Mouse (Mus musculus) lung, embryonic 16.5 days (tissue): ENCODE data around the gene Adrb1. TPM values are rescaled to one million over a fixed set of nuclear protein-coding genes. Genes with fewer than 3 reads are reported as not detected.

Experiments used
- ATAC-seq: fragments of 200-750 bp; cut with Nextera tagmentation; 2 replicates; pipeline ENCODE4 v1.8.0; 2017; ENCODE audit warnings: low read depth, mild to moderate bottlenecking, moderate library complexity
- H3K27ac ChIP-seq: fragments of 300-500 bp; sonication (generic); 2 replicates; pipeline ENCODE4 v1.5.1; 2014; ENCODE audit warnings: mild to moderate bottlenecking, control low read depth, low read length
- H3K27me3 ChIP-seq: fragments of 300-500 bp; sonication (generic); 2 replicates; pipeline ENCODE4 v1.6.1; 2014; ENCODE audit warnings: low read depth, low read length, mixed read lengths; ENCODE audit not compliant: control insufficient read depth, insufficient read depth
- H3K36me3 ChIP-seq: fragments of 300-500 bp; sonication (generic); 2 replicates; pipeline ENCODE4 v1.6.1; 2014; ENCODE audit warnings: low read length; ENCODE audit not compliant: control insufficient read depth, insufficient read depth
- H3K4me1 ChIP-seq: fragments of 300-500 bp; sonication (generic); replicated peaks from 2 replicates; pipeline ENCODE4 v1.6.1; 2014; ENCODE audit warnings: low read length, mixed read lengths; ENCODE audit not compliant: control insufficient read depth, insufficient read depth
- H3K4me2 ChIP-seq: fragments of 300-500 bp; sonication (generic); 2 replicates; pipeline ENCODE4 v1.6.1; 2014; ENCODE audit warnings: low read depth, low read length, control low read depth
- H3K4me3 ChIP-seq: fragments of 300-500 bp; sonication (generic); 2 replicates; pipeline ENCODE4 v1.5.1; 2014; ENCODE audit warnings: mild to moderate bottlenecking, low read length, control low read depth
- H3K9ac ChIP-seq: fragments of 300-500 bp; sonication (generic); 2 replicates; pipeline ENCODE4 v1.6.1; 2014; ENCODE audit warnings: low read length, control low read depth
- H3K9me3 ChIP-seq: fragments of 300-500 bp; sonication (generic); 2 replicates; pipeline ENCODE4 v1.6.1; 2016; ENCODE audit warnings: low read length; ENCODE audit not compliant: control insufficient read depth
- WGBS: fragments of 180-500 bp; shearing (Covaris S2); extraction: QIAGEN DNeasy Blood & Tissue Kit; methylation state at CpG from one replicate; pipeline ENCODE4 v1.1.7; 2014; 5-methylcytosine and 5-hydroxymethylcytosine counted together
- polyA plus RNA-seq: library from polyadenylated mRNA; unstranded; fragments of >200 nt; fragmentation: Nextera tagmentation; extraction: Ambion mirVana; gene quantifications from 2 replicates; pipeline ENCODE4 v1.2.1, GENCODE M21; 2015

The Adrb1 gene
- 1.1 and 1.3 TPM in 2 replicates for polyA plus RNA-seq

GRCm38 (mm10) chr19:56721387-56722211 is at the start of gene Adrb1:
Gene Adrb1 (plus strand): TSS chr19:56722199.
- Histone ChIP-seq H3K4me3 (peak within 1 kb of the TSS; percentile 58), H3K9me3 (no peaks in the 10 kb centered on the region), H3K27ac (peak within 1 kb of the TSS; percentile 35), H3K4me2 (peak within 1 kb of the TSS; percentile 98), H3K36me3 (no peaks in the 10 kb centered on the region), H3K27me3 (peaks cover 38% of the 10 kb centered on the region), H3K9ac (peak within 1 kb of the TSS; percentile 70), H3K4me1 (peaks cover 20% of the 10 kb centered on the region)
- peak; percentile 80 for ATAC-seq
- WGBS: under 1% methylated on average over 44 of the region's 63 CpGs

GRCm38 (mm10) chr19:56675690-56676089 is 46.3 kb upstream of the Adrb1 start:
- H3K9me3 ChIP-seq: no peaks in the 10 kb centered on the region
- H3K27ac ChIP-seq: no peak overlapping the region
- no peak overlapping the region for H3K4me2 ChIP-seq
- H3K9ac ChIP-seq: no peak overlapping the region
- no peak overlapping the region for H3K4me3 ChIP-seq
- no peaks in the 10 kb centered on the region for H3K27me3 ChIP-seq
- 91% methylated on average over 5 of the region's 5 CpGs for WGBS
- H3K4me1 ChIP-seq: peaks cover 30% of the 10 kb centered on the region
- no peaks in the 10 kb centered on the region for H3K36me3 ChIP-seq
- no peak for ATAC-seq

- Histone ChIP-seq H3K36me3 (no peaks in the 10 kb centered on the region), H3K27ac (no peak overlapping the region), H3K4me1 (peaks cover 28% of the 10 kb centered on the region), H3K4me2 (no peak overlapping the region), H3K9ac (no peak overlapping the region), H3K9me3 (no peaks in the 10 kb centered on the region), H3K27me3 (no peaks in the 10 kb centered on the region), H3K4me3 (no peak overlapping the region)
- 69% methylated on average over 4 of the region's 4 CpGs for WGBS
- peak; percentile 71 for ATAC-seq
Measured at GRCm38 (mm10) chr19:56676506-56676905, 45.5 kb upstream of the Adrb1 start.

GRCm38 (mm10) chr19:56677611-56678010 is 44.4 kb upstream of the Adrb1 start:
- H3K4me2 ChIP-seq: no peak overlapping the region
- 35% methylated on average over 8 of the region's 8 CpGs for WGBS
- no peak overlapping the region for H3K27ac ChIP-seq

GRCm38 (mm10) chr19:56678516-56678915 is 43.5 kb upstream of the Adrb1 start:
- H3K9ac ChIP-seq: no peak overlapping the region
- H3K36me3 ChIP-seq: no peaks in the 10 kb centered on the region
- WGBS: 72% methylated on average over 9 of the region's 9 CpGs
- H3K4me3 ChIP-seq: no peak overlapping the region
- H3K4me1 ChIP-seq: peaks cover 27% of the 10 kb centered on the region
- no peak for ATAC-seq
- H3K27ac ChIP-seq: no peak overlapping the region
- H3K4me2 ChIP-seq: no peak overlapping the region
- no peaks in the 10 kb centered on the region for H3K27me3 ChIP-seq
- no peaks in the 10 kb centered on the region for H3K9me3 ChIP-seq

More at GRCm38 (mm10) chr19:56677611-56678010, 44.4 kb upstream of the Adrb1 start:
- no peaks in the 10 kb centered on the region for H3K36me3 ChIP-seq
- no peaks in the 10 kb centered on the region for H3K9me3 ChIP-seq
- peaks cover 27% of the 10 kb centered on the region for H3K4me1 ChIP-seq
- no peaks in the 10 kb centered on the region for H3K27me3 ChIP-seq
- ATAC-seq: peak; percentile 51
- H3K9ac ChIP-seq: 0 out of 2 replicates have a peak overlapping the region, but pooled peaks have one; percentile 20
- no peak overlapping the region for H3K4me3 ChIP-seq

DNA sequence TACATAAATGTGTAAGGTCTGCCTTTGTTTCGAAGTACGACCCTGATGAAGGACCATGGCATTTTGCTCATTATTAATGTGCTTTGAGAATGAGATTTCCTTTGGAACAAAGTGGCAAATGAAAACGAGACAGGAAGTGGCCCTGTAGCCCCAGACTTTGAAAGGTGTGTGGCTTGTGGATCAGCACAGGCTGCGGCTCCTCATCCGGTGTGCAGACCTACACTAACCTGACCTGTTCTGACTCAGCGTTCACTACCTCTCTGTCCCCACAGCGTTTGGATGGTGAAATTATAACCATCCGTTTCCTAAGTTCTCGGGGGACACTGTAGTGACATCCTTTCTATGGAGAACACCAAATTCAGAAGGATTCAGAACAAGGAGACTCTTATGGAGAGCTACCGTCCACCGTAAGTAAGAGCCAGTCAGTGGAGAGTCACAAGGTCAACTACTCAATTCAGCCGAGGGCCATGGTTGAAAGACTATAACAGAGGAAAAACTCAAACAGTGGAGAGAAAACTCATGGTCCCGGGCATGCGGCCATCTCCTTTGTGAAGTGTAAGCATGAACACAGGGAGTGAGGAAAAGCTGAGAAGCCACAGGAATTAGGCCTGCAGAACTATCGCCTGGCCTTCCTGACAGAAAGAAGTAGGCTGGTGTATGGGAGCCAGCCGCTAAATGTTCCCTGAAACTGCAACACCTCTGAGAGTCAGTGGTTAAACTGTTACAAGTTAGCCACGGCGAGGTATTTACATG is 42.6 kb upstream of the Adrb1 start:
- H3K9me3 ChIP-seq: no peaks in the 10 kb centered on the region
- H3K27me3 ChIP-seq: no peaks in the 10 kb centered on the region
- H3K4me2 ChIP-seq: no peak overlapping the region
- 69% methylated on average over 18 of the region's 18 CpGs for whole genome bisulfite sequencing
- no peaks in the 10 kb centered on the region for H3K36me3 ChIP-seq
- no peak overlapping the region for H3K4me3 ChIP-seq
- ATAC-seq: no peak
- H3K4me1 ChIP-seq: peaks cover 27% of the 10 kb centered on the region
- H3K27ac ChIP-seq: no peak overlapping the region
- H3K9ac ChIP-seq: no peak overlapping the region

- no peak for ATAC-seq
- Histone ChIP-seq H3K27me3 (no peaks in the 10 kb centered on the region), H3K9me3 (no peaks in the 10 kb centered on the region), H3K9ac (no peak overlapping the region), H3K27ac (no peak overlapping the region), H3K4me2 (no peak overlapping the region), H3K4me1 (peaks cover 27% of the 10 kb centered on the region), H3K36me3 (no peaks in the 10 kb centered on the region), H3K4me3 (no peak overlapping the region)
- WGBS: 70% methylated on average over 7 of the region's 7 CpGs
Measured at GRCm38 (mm10) chr19:56679992-56680391, 42.0 kb upstream of the Adrb1 start.

DNA sequence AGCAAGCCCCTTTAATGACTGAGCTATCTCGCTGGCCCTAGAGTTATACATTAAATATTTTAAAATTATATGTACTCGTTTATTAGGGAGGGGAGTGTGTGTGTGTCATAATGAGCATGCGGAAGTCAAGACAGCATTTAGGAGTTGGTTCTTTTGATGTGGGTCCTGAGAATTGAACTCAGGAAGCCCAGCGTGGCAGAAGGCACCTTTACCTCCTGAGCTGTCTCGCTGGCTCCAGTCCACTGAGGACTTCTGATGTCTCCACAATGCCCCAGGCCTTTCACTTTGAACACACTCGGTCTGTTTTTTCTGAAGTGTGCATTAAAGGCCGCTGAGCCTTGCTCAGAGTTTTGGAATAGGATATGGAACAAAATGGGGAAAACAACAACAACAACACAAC is 39.7 kb upstream of the Adrb1 start:
- Histone ChIP-seq H3K36me3 (no peaks in the 10 kb centered on the region), H3K9ac (no peak overlapping the region), H3K4me2 (no peak overlapping the region), H3K4me1 (peaks cover 17% of the 10 kb centered on the region), H3K4me3 (no peak overlapping the region), H3K9me3 (no peaks in the 10 kb centered on the region), H3K27me3 (no peaks in the 10 kb centered on the region), H3K27ac (no peak overlapping the region)
- 87% methylated on average over 7 of the region's 7 CpGs for WGBS
- no peak for ATAC-seq

DNA sequence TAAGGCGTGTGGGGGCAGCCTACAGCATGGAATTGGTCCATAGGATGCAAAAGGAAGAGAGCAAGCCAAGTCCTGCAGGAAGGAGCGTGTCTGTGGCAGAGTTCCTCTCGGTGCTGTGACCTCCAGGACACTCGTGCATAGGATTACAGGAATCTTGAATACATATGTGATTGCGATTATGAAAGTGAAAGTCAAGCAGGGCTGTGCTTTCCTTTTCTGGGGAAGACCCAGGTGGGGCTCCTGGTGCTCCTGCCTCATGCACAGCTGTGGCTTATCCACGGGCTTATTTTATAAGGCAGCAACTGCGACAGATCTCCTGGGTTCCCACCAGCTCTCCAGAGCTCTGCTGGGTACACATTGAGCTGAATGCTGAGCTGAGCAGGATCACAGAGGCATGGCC is 39.2 kb upstream of the Adrb1 start:
- no peak for ATAC-seq
- Histone ChIP-seq H3K27ac (no peak overlapping the region), H3K9ac (no peak overlapping the region), H3K4me2 (no peak overlapping the region), H3K36me3 (no peaks in the 10 kb centered on the region), H3K4me3 (no peak overlapping the region), H3K4me1 (peaks cover 12% of the 10 kb centered on the region), H3K27me3 (no peaks in the 10 kb centered on the region), H3K9me3 (no peaks in the 10 kb centered on the region)
- 67% methylated on average over 7 of the region's 7 CpGs for WGBS
